Mouse (Mus musculus) CH12.LX (cell line): ENCODE data around the gene Iqgap3. TPM values are rescaled to one million over a fixed set of nuclear protein-coding genes. Genes with fewer than 3 reads are reported as not detected.
A peak's percentile ranks its signal among the peaks of the same experiment; 100 is the strongest.

Experiments used
- DNase-seq: peaks from one replicate; pipeline ENCODE4 v3.0.0-alpha.2; 2013; ENCODE audit errors: extremely low read depth
- H3K27ac ChIP-seq: 2 replicates; pipeline ENCODE4 v1.5.1; 2012; ENCODE audit warnings: low read depth, mild to moderate bottlenecking, control low read depth, moderate library complexity; ENCODE audit not compliant: insufficient read depth
- H3K27me3 ChIP-seq: replicated peaks from 2 replicates; pipeline ENCODE3; 2012; ENCODE audit warnings: inconsistent platforms
- H3K36me3 ChIP-seq, 2 experiments: replicated peaks in 1 of 2; 2 replicates each; pipeline versions ENCODE3 to v1.6.1; 2012; ENCODE audit warnings: inconsistent platforms in 1 of 2, low read length in 1 of 2, mild to moderate bottlenecking in 1 of 2, mixed read lengths in 1 of 2, moderate library complexity in 1 of 2; ENCODE audit not compliant: control insufficient read depth in 1 of 2, insufficient read depth in 1 of 2
- H3K4me1 ChIP-seq, 2 experiments: 2 replicates each; pipeline ENCODE4 v1.6.1; 2012; ENCODE audit warnings: inconsistent platforms in 1 of 2, moderate library complexity in 1 of 2; ENCODE audit not compliant: insufficient read depth in 2 of 2, control insufficient read depth in 1 of 2
- H3K4me2 ChIP-seq: 2 replicates; pipeline ENCODE4 v1.6.1; 2012; ENCODE audit warnings: low read depth, mild to moderate bottlenecking, control low read depth; ENCODE audit not compliant: poor library complexity, insufficient read depth, severe bottlenecking
- H3K4me3 ChIP-seq, 3 experiments: fragments of 150-350 bp in 1 of 3; sonication (generic) in 1 of 3; replicated peaks in 1 of 3; 2 replicates each; pipeline versions ENCODE3 to v1.5.1; 2011 to 2012; ENCODE audit warnings: low read depth in 2 of 3, low read length in 2 of 3, mild to moderate bottlenecking in 2 of 3, moderate library complexity in 2 of 3, control low read depth in 1 of 3, improper control_type of control experiment in 1 of 3, inconsistent platforms in 1 of 3, mixed read lengths in 1 of 3; ENCODE audit not compliant: poor library complexity in 1 of 3
- H3K79me2 ChIP-seq: replicated peaks from 2 replicates; pipeline ENCODE4 v1.6.1; 2012; ENCODE audit warnings: mild to moderate bottlenecking, moderate library complexity; ENCODE audit not compliant: control insufficient read depth, poor library complexity, insufficient read depth, severe bottlenecking; ENCODE audit errors: extremely low read depth
- H3K9ac ChIP-seq: 2 replicates; pipeline ENCODE4 v1.6.1; 2012; ENCODE audit warnings: low read depth, mild to moderate bottlenecking, control low read depth, moderate library complexity; ENCODE audit not compliant: insufficient read depth
- H3K9me3 ChIP-seq: replicated peaks from 2 replicates; pipeline ENCODE3; 2012; ENCODE audit warnings: low read length, inconsistent platforms, mixed read lengths
- BHLHE40 ChIP-seq: IDR thresholded peaks from 2 replicates; pipeline ENCODE4 v1.6.1; 2011; ENCODE audit warnings: mild to moderate bottlenecking, low read depth, low read length, improper control_type of control experiment
- CHD1 ChIP-seq: IDR thresholded peaks from 2 replicates; pipeline ENCODE4 v1.6.1; 2012; ENCODE audit warnings: low read depth, low read length, improper control_type of control experiment, inconsistent platforms
- CHD2 ChIP-seq: IDR thresholded peaks from 2 replicates; pipeline ENCODE4 v1.6.1; 2011; ENCODE audit warnings: low read length, improper control_type of control experiment
- ELF1 ChIP-seq: IDR thresholded peaks from 2 replicates; pipeline ENCODE4 v1.6.1; 2014; ENCODE audit warnings: low read depth, mild to moderate bottlenecking, inconsistent platforms, low read length, improper control_type of control experiment
- GABPA ChIP-seq: IDR thresholded peaks from 2 replicates; pipeline ENCODE4 v1.6.1; 2012; ENCODE audit warnings: low read depth, low read length, improper control_type of control experiment, inconsistent platforms; ENCODE audit not compliant: insufficient replicate concordance
- HCFC1 ChIP-seq: IDR thresholded peaks from 2 replicates; pipeline ENCODE4 v1.6.1; 2012; ENCODE audit warnings: low read depth, mild to moderate bottlenecking, inconsistent platforms, low read length, improper control_type of control experiment
- IRF4 ChIP-seq: IDR thresholded peaks from 2 replicates; pipeline ENCODE4 v1.6.1; 2014; ENCODE audit warnings: low read depth, mild to moderate bottlenecking, inconsistent platforms, low read length, improper control_type of control experiment
- KAT2A ChIP-seq: IDR thresholded peaks from 2 replicates; pipeline ENCODE4 v1.6.1; 2012; ENCODE audit warnings: low read length, improper control_type of control experiment, inconsistent platforms; ENCODE audit not compliant: insufficient replicate concordance
- MAFK ChIP-seq: IDR thresholded peaks from 2 replicates; pipeline ENCODE4 v1.6.1; 2011; ENCODE audit warnings: low read length, improper control_type of control experiment; ENCODE audit not compliant: insufficient replicate concordance
- MAX ChIP-seq: IDR thresholded peaks from 2 replicates; pipeline ENCODE4 v1.6.1; 2011; ENCODE audit warnings: low read length, improper control_type of control experiment
- MAZ ChIP-seq: IDR thresholded peaks from 2 replicates; pipeline ENCODE4 v1.6.1; 2012; ENCODE audit warnings: low read depth, mild to moderate bottlenecking, inconsistent platforms, low read length, improper control_type of control experiment, moderate library complexity
- MEF2A ChIP-seq: IDR thresholded peaks from 2 replicates; pipeline ENCODE4 v1.6.1; 2014; ENCODE audit warnings: low read depth, mild to moderate bottlenecking, inconsistent platforms, low read length, improper control_type of control experiment, borderline replicate concordance
- MXI1 ChIP-seq: IDR thresholded peaks from 2 replicates; pipeline ENCODE4 v1.6.1; 2011; ENCODE audit warnings: mild to moderate bottlenecking, low read depth, low read length, improper control_type of control experiment
- MYC ChIP-seq: IDR thresholded peaks from 2 replicates; pipeline ENCODE4 v1.6.1; 2011; ENCODE audit warnings: low read depth, mild to moderate bottlenecking, improper control_type of control experiment, low read length
- SIN3A ChIP-seq: IDR thresholded peaks from 2 replicates; pipeline ENCODE4 v1.6.1; 2012; ENCODE audit warnings: low read length, improper control_type of control experiment, inconsistent platforms
- TBP ChIP-seq: conservative IDR thresholded peaks from 2 replicates; pipeline ENCODE4 v1.6.1; 2011; ENCODE audit warnings: low read depth, low read length, improper control_type of control experiment
- TCF12 ChIP-seq: IDR thresholded peaks from 2 replicates; pipeline ENCODE4 v1.6.1; 2014; ENCODE audit warnings: low read depth, mild to moderate bottlenecking, inconsistent platforms, low read length, improper control_type of control experiment
- ZMIZ1 ChIP-seq: IDR thresholded peaks from 2 replicates; pipeline ENCODE4 v1.6.1; 2012; ENCODE audit warnings: low read depth, mild to moderate bottlenecking, inconsistent platforms, low read length, improper control_type of control experiment
- ZNF384 ChIP-seq: IDR thresholded peaks from 2 replicates; pipeline ENCODE4 v1.6.1; 2012; ENCODE audit warnings: low read depth, low read length, improper control_type of control experiment, inconsistent platforms
- dilution Hi-C: fragments of 300-500 bp; cut with MboI; formaldehyde crosslinking; loops from 2 replicates; pipeline ENCODE4 v1.14.3; 2020; ENCODE audit warnings: low sequenced_read_pairs; ENCODE audit not compliant: extremely low pct_unique_long_range_greater_than_20kb, extremely low pct_ligation_motif_present
- in situ Hi-C: fragments of 300-500 bp; cut with MboI; formaldehyde crosslinking; loops from 3 replicates; pipeline ENCODE4 v1.14.3; 2019; ENCODE audit warnings: low sequenced_read_pairs, low pct_ligation_motif_present, low pct_unique_long_range_greater_than_20kb, mixed read lengths
- polyA plus RNA-seq: library from polyadenylated mRNA; unstranded; fragments of >175 nt; gene quantifications from 2 replicates; pipeline ENCODE4 v1.2.1, GENCODE M21; 2012; ENCODE audit warnings: low read depth; ENCODE audit not compliant: insufficient read length
- total RNA-seq, 2 experiments: library from RNA; depleted of rRNA; stranded (reverse); fragments of 300-350 nt in 1 of 2; fragments of >200 nt in 1 of 2; gene quantifications; 2 replicates each; pipeline ENCODE4 v1.2.3; 2012 to 2014

Iqgap3 gene
- total and polyA plus RNA-seq, 3 experiments: 13.0 to 21.9 (median 18.3) TPM

GRCm38 (mm10) chr3:88139243-88140177 lies 57.7 kb downstream of the Iqgap3 start:
- peaks cover 10 to 45% of the 10 kb centered on the region in 2 experiments for H3K4me1 ChIP-seq
- in situ Hi-C loops: no loop called here
- H3K9ac ChIP-seq: peak overlapping the region; percentile 80
- no peaks in the 10 kb centered on the region for H3K9me3 ChIP-seq
- no peaks in the 10 kb centered on the region for H3K27me3 ChIP-seq
- H3K27ac ChIP-seq: peak overlapping the region; percentile 88
- H3K79me2 ChIP-seq: peaks cover 20% of the 10 kb centered on the region
- dilution Hi-C loops: no loop called here
- peaks cover 0 to 2% of the 10 kb centered on the region in 2 experiments for H3K36me3 ChIP-seq
- peak overlapping the region; percentile 84 for H3K4me2 ChIP-seq
- DNase-seq: no peak
- peak overlapping the region; percentile 56 to 72 (median 69) for H3K4me3 ChIP-seq
- peak; percentile 57; the same call in 1 of the 2 replicates for TF ChIP-seq MXI1
- no peak for TF ChIP-seq KAT2A
- peak; percentile 71 for TF ChIP-seq SIN3A
- 0 out of 2 replicates have a peak, but pooled peaks have one; percentile 19 for TF ChIP-seq IRF4
- 0 out of 2 replicates have a peak, but pooled peaks have one; percentile 58 for TF ChIP-seq CHD1
- TF ChIP-seq MEF2A: no peak
- peak; percentile 41; the same call in 1 of the 2 replicates for TF ChIP-seq MAX
- 0 out of 2 replicates have a peak, but pooled peaks have one; percentile 49 for TF ChIP-seq MAZ
- TF ChIP-seq CHD2: 0 out of 2 replicates have a peak, but pooled peaks have one; percentile 34
- TF ChIP-seq TCF12: 0 out of 2 replicates have a peak, but pooled peaks have one; percentile 41
- TF ChIP-seq HCFC1: no peak
- TF ChIP-seq BHLHE40: peak; percentile 31; the same call in 1 of the 2 replicates
- 0 out of 2 replicates have a peak, but pooled peaks have one; percentile 31 for TF ChIP-seq ZMIZ1
- TF ChIP-seq TBP: no peak

GRCm38 (mm10) chr3:88140178-88140902 lies 58.6 kb downstream of the Iqgap3 start:
- H3K4me3 ChIP-seq: peak overlapping the region in 1 of 3 experiments; percentile 96
- dilution Hi-C loops: no loop called here

More at GRCm38 (mm10) chr3:88140178-88140902, 58.6 kb downstream of the Iqgap3 start:
- Histone ChIP-seq H3K79me2 (peaks cover 29% of the 10 kb centered on the region), H3K9me3 (no peaks in the 10 kb centered on the region), H3K36me3 (peaks cover 0 to 10% of the 10 kb centered on the region in 2 experiments), H3K4me1 (peaks cover 12 to 47% of the 10 kb centered on the region in 2 experiments), H3K4me2 (peak overlapping the region; percentile 84), H3K27ac (peak overlapping the region; percentile 88), H3K27me3 (no peaks in the 10 kb centered on the region), H3K9ac (peak overlapping the region; percentile 49)
- in situ Hi-C loops: no loop called here
- DNase-seq: no peak
- TF ChIP-seq ZNF384: no peak
- TF ChIP-seq CHD2: no peak
- TF ChIP-seq ELF1: no peak
- no peak for TF ChIP-seq GABPA
- TF ChIP-seq HCFC1: no peak
- no peak for TF ChIP-seq TCF12
- peak; percentile 49; the same call in 1 of the 2 replicates for TF ChIP-seq MAFK
- TF ChIP-seq MYC: no peak
